Mouse (Mus musculus): ENCODE measurements around the gene Tas2r135. TPM values are rescaled to one million over a fixed set of nuclear protein-coding genes. Genes with fewer than 3 reads are reported as not detected.

Tas2r135 gene
- not detected for polyA plus RNA-seq (2014; fragmentation: Illumina TruSeq; extraction: RNeasy Lipid Tissue Mini Kit (QIAGEN cat#74804))

DNA sequence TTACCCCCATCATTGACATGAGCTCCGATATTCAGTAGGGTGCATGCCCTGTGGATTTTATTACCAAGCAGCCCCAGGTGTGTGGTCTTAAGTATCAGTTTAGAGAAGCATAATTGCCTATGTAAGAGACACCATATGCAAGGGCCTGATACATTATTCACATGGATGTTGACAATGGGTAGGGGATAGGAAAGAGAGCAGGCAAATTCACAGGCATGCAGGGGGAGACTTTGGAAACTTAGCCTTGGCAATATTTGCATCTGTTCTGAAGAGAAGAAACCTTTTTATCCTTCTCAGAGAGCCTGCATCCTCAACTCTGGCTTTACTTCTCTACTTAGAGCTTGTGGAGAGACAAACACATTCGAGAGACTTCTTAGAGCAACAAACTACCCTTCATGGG, at the start of gene Tas2r135:
Gene Tas2r135, plus strand, starts transcription at position 301 of the 400 bp plus-strand sequence.

DNA sequence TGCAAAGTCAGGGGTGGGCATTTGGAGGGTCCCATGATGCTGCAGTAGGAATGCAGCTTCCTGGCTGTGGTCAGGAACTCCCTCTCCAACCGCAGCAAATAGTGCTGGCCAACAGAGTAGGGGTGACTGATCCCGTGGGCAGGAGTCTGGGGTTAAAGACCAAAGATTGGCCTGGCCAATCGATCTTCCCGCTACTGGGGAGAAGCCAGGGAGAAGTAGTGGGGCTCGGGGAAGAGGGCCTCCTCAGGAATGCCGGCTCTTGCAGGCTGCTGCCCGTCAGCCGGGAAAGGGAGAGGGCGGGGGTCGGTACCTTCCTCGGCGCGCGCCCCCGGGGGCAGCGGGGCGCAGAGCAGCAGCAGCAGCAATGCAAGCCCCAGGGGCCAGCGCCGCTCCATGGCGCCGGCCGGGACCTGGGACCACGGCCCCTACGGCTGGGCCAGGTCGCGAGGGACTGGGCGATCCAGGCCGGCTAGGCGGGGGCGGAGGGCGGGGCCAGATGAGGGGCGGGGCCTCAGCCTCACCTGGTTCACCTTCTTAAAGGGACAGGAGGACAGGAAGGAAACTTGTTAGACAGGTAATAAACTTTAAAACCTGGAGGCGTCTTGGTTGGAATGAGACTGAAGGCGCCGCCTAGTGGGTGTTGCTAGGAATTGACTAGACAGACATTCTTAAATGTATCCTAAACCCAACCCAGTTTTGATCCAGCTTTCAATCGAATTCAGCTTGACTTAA, 32.3 kb upstream of the Tas2r135 start, which contains the start of gene Epha1:
Gene Epha1, minus strand, starts transcription at position 453 of the 732 bp plus-strand sequence.

DNA sequence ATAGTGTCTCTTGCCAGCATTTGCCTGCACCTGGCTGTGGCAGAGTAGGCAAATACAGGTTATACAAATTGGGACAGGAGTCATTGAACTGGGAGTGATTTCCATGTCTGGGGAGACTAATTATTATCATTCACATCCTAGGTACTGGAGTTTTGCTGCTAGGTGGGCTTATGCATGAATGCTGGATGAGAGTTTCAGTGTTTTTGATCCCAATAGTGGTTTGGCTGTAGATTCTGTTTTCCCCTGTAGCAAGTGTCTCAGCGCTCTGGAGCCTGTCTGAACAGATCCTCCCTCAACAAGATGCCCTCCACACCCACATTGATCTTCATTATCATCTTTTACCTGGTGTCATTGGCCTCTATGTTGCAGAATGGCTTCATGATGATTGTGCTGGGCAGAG, 5.3 kb upstream of the Tas2r135 start, which contains the start of gene Tas2r143:
Gene Tas2r143, plus strand, starts transcription at position 301 of the 400 bp plus-strand sequence.

GRCm38 (mm10) chr6:42434446-42434845, 29.2 kb downstream of the Tas2r135 start, which contains the start of gene Tas2r126:
Gene Tas2r126, plus strand, starts transcription at chr6:42434535.

Other genes with a start within 250 kb of the Tas2r135 start
- not detected for gene Tas2r144, start 190.1 kb upstream of the Tas2r135 start, polyA plus RNA-seq (2014; fragmentation: Illumina TruSeq; extraction: RNeasy Lipid Tissue Mini Kit (QIAGEN cat#74804))
- gene Gstk1, start 159.5 kb upstream of the Tas2r135 start, polyA plus RNA-seq (2014; fragmentation: Illumina TruSeq; extraction: RNeasy Lipid Tissue Mini Kit (QIAGEN cat#74804)): 17.2 TPM
- gene Tmem139, start 143.5 kb upstream of the Tas2r135 start, polyA plus RNA-seq (2014; fragmentation: Illumina TruSeq; extraction: RNeasy Lipid Tissue Mini Kit (QIAGEN cat#74804)): 0.71 TPM
- 72.2 TPM for gene Casp2, start 140.4 kb upstream of the Tas2r135 start, polyA plus RNA-seq (2014; fragmentation: Illumina TruSeq; extraction: RNeasy Lipid Tissue Mini Kit (QIAGEN cat#74804))
- gene Clcn1, start 118.7 kb upstream of the Tas2r135 start, polyA plus RNA-seq (2014; fragmentation: Illumina TruSeq; extraction: RNeasy Lipid Tissue Mini Kit (QIAGEN cat#74804)): 0.11 TPM
- gene Fam131b, start 80.8 kb upstream of the Tas2r135 start, polyA plus RNA-seq (2014; fragmentation: Illumina TruSeq; extraction: RNeasy Lipid Tissue Mini Kit (QIAGEN cat#74804)): 0.11 TPM
- gene Zyx, start 55.8 kb upstream of the Tas2r135 start, polyA plus RNA-seq (2014; fragmentation: Illumina TruSeq; extraction: RNeasy Lipid Tissue Mini Kit (QIAGEN cat#74804)): 2.1 TPM
- gene Epha1, start 32.2 kb upstream of the Tas2r135 start, polyA plus RNA-seq (2014; fragmentation: Illumina TruSeq; extraction: RNeasy Lipid Tissue Mini Kit (QIAGEN cat#74804)): 0.20 TPM
- gene Tas2r143, start 5.2 kb upstream of the Tas2r135 start, polyA plus RNA-seq (2014; fragmentation: Illumina TruSeq; extraction: RNeasy Lipid Tissue Mini Kit (QIAGEN cat#74804)): not detected
- not detected for gene Tas2r126, start 29.1 kb downstream of the Tas2r135 start, polyA plus RNA-seq (2014; fragmentation: Illumina TruSeq; extraction: RNeasy Lipid Tissue Mini Kit (QIAGEN cat#74804))
- gene Olfr458, start 59.8 kb downstream of the Tas2r135 start, polyA plus RNA-seq (2014; fragmentation: Illumina TruSeq; extraction: RNeasy Lipid Tissue Mini Kit (QIAGEN cat#74804)): not detected
- gene Olfr457, start 70.9 kb downstream of the Tas2r135 start, polyA plus RNA-seq (2014; fragmentation: Illumina TruSeq; extraction: RNeasy Lipid Tissue Mini Kit (QIAGEN cat#74804)): not detected
- gene Olfr456, start 81.8 kb downstream of the Tas2r135 start, polyA plus RNA-seq (2014; fragmentation: Illumina TruSeq; extraction: RNeasy Lipid Tissue Mini Kit (QIAGEN cat#74804)): not detected
- not detected for gene Olfr455, start 142.2 kb downstream of the Tas2r135 start, polyA plus RNA-seq (2014; fragmentation: Illumina TruSeq; extraction: RNeasy Lipid Tissue Mini Kit (QIAGEN cat#74804))
- not detected for gene Tcaf3, start 192.3 kb downstream of the Tas2r135 start, polyA plus RNA-seq (2014; fragmentation: Illumina TruSeq; extraction: RNeasy Lipid Tissue Mini Kit (QIAGEN cat#74804))
- 13.4 TPM for gene Tcaf2, start 239.8 kb downstream of the Tas2r135 start, polyA plus RNA-seq (2014; fragmentation: Illumina TruSeq; extraction: RNeasy Lipid Tissue Mini Kit (QIAGEN cat#74804))

Measured in ovary, adult 10 weeks (tissue).